Mouse (Mus musculus) liver, embryonic 14.5 days (tissue): Measurements from ENCODE around the gene Gm20716.

Experiments used
- CTCF ChIP-seq: IDR thresholded peaks from 2 replicates; pipeline ENCODE4 v1.5.1; 2016; ENCODE audit warnings: antibody characterized with exemption, low read depth, control low read depth
- EP300 ChIP-seq: IDR thresholded peaks from 2 replicates; pipeline ENCODE4 v1.6.1; 2016; ENCODE audit warnings: antibody characterized with exemption, low read depth

DNA sequence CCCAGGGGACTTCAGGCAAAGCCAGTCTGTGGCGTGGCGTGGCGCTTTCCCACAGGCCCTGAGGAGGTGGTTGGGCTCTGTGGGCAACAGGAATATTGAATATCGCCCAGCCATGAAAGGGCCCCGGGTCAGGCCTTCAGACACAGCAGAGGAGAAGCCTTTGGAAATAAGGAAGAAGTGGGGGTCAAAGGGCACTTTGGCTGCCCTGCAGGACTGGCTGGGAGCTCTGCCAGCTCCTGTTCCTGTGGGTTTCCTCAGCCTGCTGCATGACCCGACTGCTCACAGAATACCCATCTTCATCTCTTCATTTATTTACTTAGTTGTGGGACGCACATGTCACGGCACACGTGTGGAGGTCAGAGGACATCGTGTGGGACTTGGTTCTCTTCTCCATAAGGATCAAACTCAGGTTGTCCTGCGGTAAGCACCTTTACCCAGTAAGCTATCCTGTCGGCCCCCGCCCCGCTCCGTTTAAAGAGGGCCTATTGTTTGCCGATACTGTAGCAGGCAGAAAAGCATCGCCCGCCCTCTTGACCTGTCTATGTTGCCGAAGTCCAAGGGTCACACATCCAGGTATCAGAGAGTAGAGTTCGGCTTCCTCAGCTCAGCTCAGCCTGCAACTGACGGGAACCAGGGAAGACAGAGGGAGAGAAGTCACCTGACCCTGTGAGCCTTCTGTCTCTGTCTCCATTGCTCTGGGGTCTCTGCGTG is 82.3 kb downstream of the Gm20716 start:
- TF ChIP-seq CTCF (no peak), EP300 (no peak)
